Mouse (Mus musculus): ENCODE measurements around the gene Pgrmc1.
A peak's percentile ranks its signal among the peaks of the same experiment; 100 is the strongest.

The Pgrmc1 gene

GRCm38 (mm10) chrX:36602926-36603325 lies 4.9 kb downstream of the Pgrmc1 start:
- no peak for DNase-seq (ENCODE audit: extremely low read depth, low read depth)

GRCm38 (mm10) chrX:36604040-36604439 lies 6.0 kb downstream of the Pgrmc1 start:
- no peak for DNase-seq (ENCODE audit: extremely low read depth, low read depth)

GRCm38 (mm10) chrX:36609117-36609516 lies 11.1 kb downstream of the Pgrmc1 start:
- no peak for DNase-seq (ENCODE audit: extremely low read depth, low read depth)

GRCm38 (mm10) chrX:36628102-36628501 lies 30.1 kb downstream of the Pgrmc1 start:
- no peak for DNase-seq (ENCODE audit: extremely low read depth, low read depth)

- no peak for DNase-seq (ENCODE audit: extremely low read depth, low read depth)
These were observed 32.8 kb downstream of the Pgrmc1 start for GRCm38 (mm10) chrX:36630771-36631170.

- no peak for DNase-seq (ENCODE audit: extremely low read depth, low read depth)
These were observed 42.0 kb downstream of the Pgrmc1 start for GRCm38 (mm10) chrX:36640046-36640445.

- DNase-seq (ENCODE audit: extremely low read depth, low read depth), result peak; percentile 76
These were observed 46.9 kb downstream of the Pgrmc1 start, which contains the start of gene Akap17b for GRCm38 (mm10) chrX:36644657-36645551. TSS of gene Akap17b (minus strand) at chrX:36645395.
